Mouse (Mus musculus) forebrain, embryonic 12.5 days (tissue): Measurements from ENCODE around the gene Aes. TPM values are rescaled to one million over a fixed set of nuclear protein-coding genes. Genes with fewer than 3 reads are reported as not detected.

ENCODE experiments used
- ATAC-seq: fragments of 200-750 bp; cut with Nextera tagmentation; 2 replicates; pipeline ENCODE4 v1.8.0; 2017; ENCODE audit warnings: moderate TSS enrichment; ENCODE audit not compliant: low FRiP score
- H3K27ac ChIP-seq: fragments of 300-500 bp; sonication (generic); 2 replicates; pipeline ENCODE4 v1.5.1; 2016; ENCODE audit warnings: mild to moderate bottlenecking
- H3K27me3 ChIP-seq: fragments of 300-500 bp; sonication (generic); 2 replicates; pipeline ENCODE4 v1.6.1; 2016; ENCODE audit warnings: mild to moderate bottlenecking
- H3K36me3 ChIP-seq: fragments of 300-500 bp; sonication (generic); replicated peaks from 2 replicates; pipeline ENCODE4 v1.6.1; 2016; ENCODE audit warnings: mild to moderate bottlenecking
- H3K4me1 ChIP-seq: fragments of 300-500 bp; sonication (generic); 2 replicates; pipeline ENCODE4 v1.6.1; 2016
- H3K4me2 ChIP-seq: fragments of 300-500 bp; sonication (generic); 2 replicates; pipeline ENCODE4 v1.6.1; 2016; ENCODE audit warnings: mild to moderate bottlenecking, moderate library complexity
- H3K4me3 ChIP-seq: fragments of 300-500 bp; sonication (generic); replicated peaks from 2 replicates; pipeline ENCODE4 v1.5.1; 2016; ENCODE audit warnings: mild to moderate bottlenecking
- H3K9ac ChIP-seq: fragments of 300-500 bp; sonication (generic); 2 replicates; pipeline ENCODE4 v1.6.1; 2016; ENCODE audit warnings: mild to moderate bottlenecking
- H3K9me3 ChIP-seq: fragments of 300-500 bp; sonication (generic); 2 replicates; pipeline ENCODE4 v1.6.1; 2016
- WGBS: fragments of 180-500 bp; shearing (Covaris S2); methylation state at CpG from one replicate; pipeline ENCODE4 v1.1.7; 2016; 5-methylcytosine and 5-hydroxymethylcytosine counted together
- polyA plus RNA-seq: library from polyadenylated mRNA; unstranded; fragments of >200 nt; fragmentation: Nextera tagmentation; extraction: Ambion mirVana; gene quantifications from 2 replicates; pipeline ENCODE4 v1.2.1, GENCODE M21; 2016

Aes gene
- polyA plus RNA-seq, 1 experiment from 2014 or later = 520 TPM

- peaks cover 67% of the 10 kb centered on the region for H3K27me3 ChIP-seq
- H3K4me3 ChIP-seq = no peak overlapping the region
- no peaks in the 10 kb centered on the region for H3K9me3 ChIP-seq
- no peak overlapping the region for H3K9ac ChIP-seq
- H3K36me3 ChIP-seq = peaks cover 27% of the 10 kb centered on the region
- H3K4me2 ChIP-seq = peak overlapping the region; percentile 39; the same call in 1 of the 2 replicates
- ATAC-seq = no peak
- H3K27ac ChIP-seq = no peak overlapping the region
- H3K4me1 ChIP-seq = peaks cover 63% of the 10 kb centered on the region
- WGBS = 51% methylated on average over 6 of the region's 6 CpGs
These were observed 4.2 kb downstream of the Aes start for GRCm38 (mm10) chr10:81563481-81563880.

GRCm38 (mm10) chr10:81564216-81564615 is 4.9 kb downstream of the Aes start:
- 1% methylated on average over 10 of the region's 10 CpGs for WGBS
- peak overlapping the region; percentile 39 for H3K4me2 ChIP-seq
- no peak overlapping the region for H3K9ac ChIP-seq
- no peak overlapping the region for H3K27ac ChIP-seq
- peaks cover 71% of the 10 kb centered on the region for H3K4me1 ChIP-seq
- H3K36me3 ChIP-seq = peaks cover 27% of the 10 kb centered on the region
- no peak for ATAC-seq
- H3K27me3 ChIP-seq = peaks cover 75% of the 10 kb centered on the region
- H3K9me3 ChIP-seq = no peaks in the 10 kb centered on the region
- 0 out of 2 replicates have a peak overlapping the region, but pooled peaks have one; percentile 19 for H3K4me3 ChIP-seq

GRCm38 (mm10) chr10:81564734-81565133 is 5.4 kb downstream of the Aes start:
- peaks cover 76% of the 10 kb centered on the region for H3K4me1 ChIP-seq
- no peak overlapping the region for H3K4me3 ChIP-seq
- H3K27me3 ChIP-seq = peaks cover 80% of the 10 kb centered on the region
- ATAC-seq = no peak
- no peak overlapping the region for H3K9ac ChIP-seq
- peaks cover 27% of the 10 kb centered on the region for H3K36me3 ChIP-seq
- WGBS = 10% methylated on average over 10 of the region's 10 CpGs
- no peaks in the 10 kb centered on the region for H3K9me3 ChIP-seq
- H3K4me2 ChIP-seq = no peak overlapping the region
- H3K27ac ChIP-seq = no peak overlapping the region

GRCm38 (mm10) chr10:81565257-81566228 is 6.3 kb downstream of the Aes start:
- peaks cover 82% of the 10 kb centered on the region for H3K27me3 ChIP-seq
- H3K4me2 ChIP-seq = no peak overlapping the region
- H3K9me3 ChIP-seq = no peaks in the 10 kb centered on the region
- H3K4me1 ChIP-seq = peaks cover 78% of the 10 kb centered on the region
- H3K4me3 ChIP-seq = no peak overlapping the region
- ATAC-seq = no peak
- H3K36me3 ChIP-seq = peaks cover 27% of the 10 kb centered on the region
- no peak overlapping the region for H3K27ac ChIP-seq
- whole genome bisulfite sequencing = 29% methylated on average over 20 of the region's 20 CpGs
- no peak overlapping the region for H3K9ac ChIP-seq

- H3K4me2 ChIP-seq = peak overlapping the region; percentile 36
- H3K4me1 ChIP-seq = peaks cover 71% of the 10 kb centered on the region
- peaks cover 79% of the 10 kb centered on the region for H3K27me3 ChIP-seq
- H3K27ac ChIP-seq = peak overlapping the region; percentile 83
- H3K9me3 ChIP-seq = no peaks in the 10 kb centered on the region
- ATAC-seq = 0 out of 2 replicates have a peak, but pooled peaks have one; percentile 5
- no peak overlapping the region for H3K4me3 ChIP-seq
- H3K36me3 ChIP-seq = peaks cover 21% of the 10 kb centered on the region
- 6% methylated on average over 15 of the region's 16 CpGs for WGBS
- H3K9ac ChIP-seq = no peak overlapping the region; the same call in 1 of the 2 replicates
These were observed 9.3 kb downstream of the Aes start for GRCm38 (mm10) chr10:81568381-81569191.

DNA sequence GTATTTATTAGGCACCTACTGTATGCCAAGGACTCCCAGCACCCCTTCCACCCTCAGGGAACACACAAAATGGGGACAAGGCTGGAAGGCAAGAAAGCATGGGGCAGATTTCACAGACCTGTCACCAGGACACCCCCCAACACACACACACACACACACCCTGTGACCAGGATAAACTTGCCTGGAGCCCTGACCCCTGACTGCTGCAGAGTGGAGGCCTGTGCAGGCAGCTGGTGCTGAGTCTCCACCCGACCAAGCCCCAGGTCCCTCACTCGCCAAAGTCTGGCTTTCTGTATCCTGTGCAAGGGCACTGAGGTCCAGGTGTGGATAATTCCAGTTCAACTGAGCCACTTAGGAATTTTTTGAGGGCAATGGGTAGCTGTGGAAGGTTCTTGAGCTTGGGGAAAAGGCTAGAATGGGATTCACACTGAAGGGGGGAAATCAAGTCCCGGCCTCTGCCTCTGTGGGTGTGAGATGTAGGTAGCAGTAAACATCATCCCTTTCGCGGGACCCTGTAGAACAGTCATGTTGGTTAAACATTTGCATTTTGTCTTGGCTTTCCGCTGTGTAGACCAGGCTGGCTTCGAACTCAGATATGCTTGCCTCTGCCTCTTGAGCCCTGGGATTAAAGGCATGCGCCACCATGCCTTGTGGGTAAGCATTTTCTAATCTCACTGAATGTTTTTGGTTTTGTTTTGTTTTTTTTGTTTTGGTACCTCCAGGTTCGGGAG is 10.4 kb downstream of the Aes start:
- no peak overlapping the region for H3K4me3 ChIP-seq
- no peaks in the 10 kb centered on the region for H3K9me3 ChIP-seq
- H3K4me2 ChIP-seq = no peak overlapping the region
- H3K4me1 ChIP-seq = peaks cover 70% of the 10 kb centered on the region
- H3K27ac ChIP-seq = peak overlapping the region; percentile 89
- no peak for ATAC-seq
- H3K9ac ChIP-seq = no peak overlapping the region
- 25% methylated on average over 9 of the region's 9 CpGs for WGBS
- H3K27me3 ChIP-seq = peaks cover 79% of the 10 kb centered on the region
- peaks cover 21% of the 10 kb centered on the region for H3K36me3 ChIP-seq

DNA sequence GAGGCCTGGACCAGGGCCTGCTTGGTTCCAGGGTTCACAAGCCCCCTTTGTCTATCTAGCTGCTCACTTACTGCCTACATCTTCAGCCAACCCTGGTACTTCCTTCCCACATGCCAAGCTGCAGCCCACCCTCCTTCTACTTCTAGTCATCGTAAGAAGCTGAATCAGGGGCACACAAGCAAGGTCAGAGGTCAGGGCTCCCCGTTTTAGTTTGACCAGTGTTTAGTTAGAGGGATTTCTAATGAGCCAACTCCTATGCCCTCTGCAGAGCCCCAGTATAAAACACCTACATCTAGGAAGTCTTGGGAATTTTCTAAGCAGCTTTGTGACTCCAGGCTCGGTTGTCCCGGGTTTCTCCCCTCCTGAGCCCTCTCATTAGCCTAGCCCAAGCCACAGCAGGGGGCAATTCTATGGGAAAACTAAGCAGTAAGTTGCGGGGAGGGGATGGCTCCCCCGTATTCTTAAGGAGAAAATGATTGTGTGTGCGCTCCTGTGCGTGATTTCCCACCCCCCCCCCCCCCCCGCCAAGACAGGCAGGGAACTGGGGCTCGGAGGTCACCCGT is 11.0 kb downstream of the Aes start:
- peaks cover 78% of the 10 kb centered on the region for H3K27me3 ChIP-seq
- peak; percentile 25 for ATAC-seq
- peak overlapping the region; percentile 89 for H3K27ac ChIP-seq
- peak overlapping the region; percentile 32 for H3K4me3 ChIP-seq
- peak overlapping the region; percentile 25; the same call in 1 of the 2 replicates for H3K9ac ChIP-seq
- under 1% methylated on average over 9 of the region's 11 CpGs for WGBS
- H3K9me3 ChIP-seq = no peaks in the 10 kb centered on the region
- peaks cover 15% of the 10 kb centered on the region for H3K36me3 ChIP-seq
- peak overlapping the region; percentile 63 for H3K4me2 ChIP-seq
- peaks cover 70% of the 10 kb centered on the region for H3K4me1 ChIP-seq

DNA sequence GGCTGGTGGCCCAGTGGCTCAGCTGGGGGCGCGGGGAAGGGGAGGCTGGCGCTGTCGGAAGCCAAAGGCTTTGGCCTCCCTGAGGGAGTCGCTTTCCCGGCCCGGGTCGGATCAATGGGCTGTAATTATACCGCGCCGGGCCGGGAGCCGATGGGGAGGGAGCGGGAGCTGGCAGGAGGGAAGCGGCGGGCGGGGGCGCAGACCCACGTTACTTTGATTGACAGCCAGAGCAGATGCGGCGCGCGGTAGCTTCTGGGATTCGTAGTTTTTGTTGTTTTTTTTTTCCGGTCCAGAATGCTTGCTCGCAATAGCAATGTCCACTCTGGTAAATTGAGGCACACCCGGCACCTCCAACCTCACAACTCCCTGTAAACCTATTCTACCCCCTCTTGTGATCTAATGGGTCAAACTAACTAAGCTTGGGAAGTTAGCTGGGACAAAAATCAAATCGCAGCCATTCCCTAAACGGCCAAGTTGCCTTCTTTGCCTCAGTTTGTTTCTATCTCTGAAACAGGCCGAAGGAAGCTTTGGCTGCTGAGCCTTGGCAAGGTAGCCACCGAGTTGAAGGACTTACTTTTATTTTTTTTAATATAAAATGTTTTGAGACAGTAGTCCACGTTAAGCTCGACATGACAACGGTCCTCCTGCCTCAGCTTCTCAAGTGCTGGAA is 11.7 kb downstream of the Aes start:
- 1% methylated on average over 33 of the region's 34 CpGs for WGBS
- H3K27ac ChIP-seq = peak overlapping the region; percentile 89
- peaks cover 71% of the 10 kb centered on the region for H3K4me1 ChIP-seq
- peak overlapping the region; percentile 25; the same call in 1 of the 2 replicates for H3K9ac ChIP-seq
- H3K27me3 ChIP-seq = peaks cover 78% of the 10 kb centered on the region
- peak overlapping the region; percentile 63 for H3K4me2 ChIP-seq
- H3K9me3 ChIP-seq = no peaks in the 10 kb centered on the region
- H3K4me3 ChIP-seq = peak overlapping the region; percentile 32
- H3K36me3 ChIP-seq = peaks cover 8% of the 10 kb centered on the region
- peak; percentile 82 for ATAC-seq

GRCm38 (mm10) chr10:81571501-81571876 is 12.2 kb downstream of the Aes start:
- H3K27me3 ChIP-seq = peaks cover 78% of the 10 kb centered on the region
- H3K4me1 ChIP-seq = peaks cover 74% of the 10 kb centered on the region
- peaks cover 3% of the 10 kb centered on the region; the same call in 1 of the 2 replicates for H3K36me3 ChIP-seq
- H3K9me3 ChIP-seq = no peaks in the 10 kb centered on the region
- H3K4me2 ChIP-seq = peak overlapping the region; percentile 63
- under 1% methylated on average over 18 of the region's 18 CpGs for WGBS
- peak; percentile 93 for ATAC-seq
- no peak overlapping the region for H3K9ac ChIP-seq
- peak overlapping the region; percentile 89 for H3K27ac ChIP-seq
- peak overlapping the region; percentile 32 for H3K4me3 ChIP-seq

DNA sequence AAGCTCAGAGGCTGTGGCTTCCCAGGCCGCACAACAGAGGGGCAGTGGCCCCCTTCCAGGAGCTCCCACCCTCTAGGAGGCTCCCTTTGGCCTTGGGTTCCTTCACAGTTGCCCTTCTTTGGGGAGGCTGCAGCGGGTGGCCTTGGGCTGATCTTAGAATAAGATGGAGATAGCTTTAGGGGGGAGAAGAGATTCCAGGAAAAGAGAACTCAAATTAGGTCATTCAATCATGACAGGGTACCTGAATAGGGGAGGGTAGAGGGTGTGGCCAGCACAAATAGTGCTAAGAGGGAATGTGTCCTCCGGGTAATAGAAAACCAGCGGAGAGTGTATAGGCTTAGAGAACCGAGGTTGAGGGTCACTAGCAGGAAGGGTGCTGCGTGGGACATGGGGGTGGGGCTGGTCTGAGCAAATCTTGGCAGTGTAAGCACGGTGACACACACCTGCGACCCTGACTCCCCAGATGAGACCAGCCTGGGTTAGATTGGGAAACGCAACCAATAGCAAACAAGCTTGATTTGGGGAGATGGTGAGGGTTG is 12.9 kb downstream of the Aes start:
- H3K4me3 ChIP-seq = peak overlapping the region; percentile 32; the same call in 1 of the 2 replicates
- H3K27ac ChIP-seq = peak overlapping the region; percentile 37; the same call in 1 of the 2 replicates
- 3% methylated on average over 9 of the region's 9 CpGs for WGBS
- peak overlapping the region; percentile 63 for H3K4me2 ChIP-seq
- H3K4me1 ChIP-seq = peaks cover 74% of the 10 kb centered on the region
- ATAC-seq = no peak
- H3K36me3 ChIP-seq = 0 out of 2 replicates have a peak, but pooled peaks cover 1% of the 10 kb centered on the region
- no peak overlapping the region for H3K9ac ChIP-seq
- H3K27me3 ChIP-seq = peaks cover 78% of the 10 kb centered on the region
- H3K9me3 ChIP-seq = no peaks in the 10 kb centered on the region

- Histone ChIP-seq H3K27me3 (peaks cover 79% of the 10 kb centered on the region), H3K4me2 (no peak overlapping the region), H3K9me3 (no peaks in the 10 kb centered on the region), H3K4me1 (peaks cover 70% of the 10 kb centered on the region), H3K36me3 (no peaks in the 10 kb centered on the region), H3K4me3 (no peak overlapping the region), H3K9ac (no peak overlapping the region), H3K27ac (no peak overlapping the region)
- 5% methylated on average over 9 of the region's 9 CpGs for WGBS
- no peak for ATAC-seq
These were observed 13.7 kb downstream of the Aes start for GRCm38 (mm10) chr10:81572975-81573374.
